Mouse (Mus musculus) lung, adult 2 months (tissue): ENCODE data around the gene Hemk1. TPM values are rescaled to one million over a fixed set of nuclear protein-coding genes. Genes with fewer than 3 reads are reported as not detected.

Experiments
- DNase-seq: peaks from one replicate; pipeline ENCODE4 v3.0.0; 2022
- H3K4me1 ChIP-seq: fragments of 200-500 bp; 2 replicates; pipeline ENCODE4 v1.6.1; 2011; ENCODE audit warnings: low read length; ENCODE audit not compliant: control insufficient read depth, insufficient read depth
- H3K4me3 ChIP-seq: fragments of 200-500 bp; replicated peaks from 2 replicates; pipeline ENCODE3; 2011; ENCODE audit warnings: low read depth, mild to moderate bottlenecking, control low read depth, low read length; ENCODE audit errors: extremely low read depth
- CTCF ChIP-seq: fragments of 200-500 bp; IDR thresholded peaks from 2 replicates; pipeline ENCODE4 v1.5.1; 2011; ENCODE audit warnings: mild to moderate bottlenecking, low read length, control low read depth; ENCODE audit not compliant: insufficient read depth
- POLR2A ChIP-seq: fragments of 200-500 bp; IDR thresholded peaks from 2 replicates; pipeline ENCODE4 v1.6.1; 2011; ENCODE audit warnings: low read depth, mild to moderate bottlenecking, control low read depth, low read length, borderline replicate concordance; ENCODE audit errors: extremely low read depth
- WGBS: fragments of 180-500 bp; shearing (Covaris S2); methylation state at CpG from one replicate; pipeline ENCODE4 v1.1.7; 2018; 5-methylcytosine and 5-hydroxymethylcytosine counted together
- polyA plus RNA-seq: library from polyadenylated mRNA; depleted of rRNA; stranded (reverse); fragments of >200 nt; gene quantifications from 2 replicates; pipeline ENCODE4 v1.2.3, GENCODE M21; 2012; rRNA removed

Gene Hemk1
- 16.9 and 21.0 TPM in 2 replicates for polyA plus RNA-seq

DNA sequence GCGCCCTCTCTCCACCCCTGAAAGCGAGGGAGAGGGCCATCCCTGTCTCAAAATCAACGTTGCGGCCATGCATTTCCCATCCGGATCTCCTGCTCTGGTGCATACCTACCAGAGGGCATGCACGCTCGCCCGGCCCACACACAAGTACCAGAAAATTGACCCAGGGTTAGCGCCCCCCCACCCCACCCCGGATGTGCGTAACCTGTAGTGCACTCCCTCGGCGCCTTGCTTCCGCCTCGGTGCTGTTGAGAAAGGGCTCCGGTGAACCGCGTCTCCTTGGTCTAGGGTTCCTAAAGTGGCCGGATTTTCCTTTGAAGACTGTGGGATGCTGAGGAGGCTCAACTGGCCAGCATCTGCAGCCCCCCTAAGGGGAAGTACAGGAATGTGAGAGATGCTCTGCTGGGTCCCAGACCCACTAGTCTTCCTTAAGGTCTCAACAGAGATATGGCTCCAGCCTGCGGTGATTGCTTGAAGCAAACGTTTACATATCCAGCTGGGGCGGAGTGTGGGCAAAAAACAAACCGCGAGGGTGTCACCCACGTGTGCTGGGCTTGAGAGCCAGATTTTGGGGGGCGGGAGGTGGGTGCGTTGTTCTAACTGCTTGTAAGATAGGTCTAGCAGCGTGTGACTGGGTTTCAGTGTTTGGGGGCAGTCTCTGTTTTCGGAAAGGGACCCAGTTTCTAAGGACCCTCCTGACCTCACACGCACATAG is at the start of gene Hemk1:
Gene Hemk1 (minus strand): TSS at position 179 of the 712 bp plus-strand sequence.
- peaks cover 7% of the 10 kb centered on the region for H3K4me1 ChIP-seq
- peak within 1 kb of the TSS; percentile 89 for H3K4me3 ChIP-seq
- 3% methylated on average over 30 of the region's 30 CpGs for WGBS
- no peak for TF ChIP-seq CTCF
- peak; percentile 57; the same call in 1 of the 2 replicates for TF ChIP-seq POLR2A
- peak; percentile 73 for DNase-seq

GRCm38 (mm10) chr9:107387708-107388107 is 49.6 kb upstream of the Hemk1 start:
- no peak for DNase-seq
- TF ChIP-seq POLR2A (no peak), CTCF (no peak)
- no peak overlapping the region for H3K4me3 ChIP-seq
- no peaks in the 10 kb centered on the region for H3K4me1 ChIP-seq
- WGBS: 92% methylated on average over 3 of the region's 3 CpGs

- Histone ChIP-seq H3K4me1 (no peaks in the 10 kb centered on the region), H3K4me3 (no peak overlapping the region)
- DNase-seq: peak; percentile 34
- no peak for TF ChIP-seq POLR2A
- TF ChIP-seq CTCF: peak; percentile 61
- WGBS: 67% methylated on average over 3 of the region's 3 CpGs
These were observed 48.6 kb upstream of the Hemk1 start for GRCm38 (mm10) chr9:107386722-107387121.

- H3K4me3 ChIP-seq: no peak overlapping the region
- no peak for DNase-seq
- no peaks in the 10 kb centered on the region for H3K4me1 ChIP-seq
- 43% methylated on average over 3 of the region's 3 CpGs for WGBS
- no peak for TF ChIP-seq POLR2A
These were observed 46.2 kb upstream of the Hemk1 start for GRCm38 (mm10) chr9:107384396-107384795.

- DNase-seq: no peak
These were observed 43.6 kb upstream of the Hemk1 start for GRCm38 (mm10) chr9:107381723-107382122.

GRCm38 (mm10) chr9:107377961-107378512 is 39.9 kb upstream of the Hemk1 start:
- no peaks in the 10 kb centered on the region for H3K4me1 ChIP-seq
- no peak for DNase-seq
- TF ChIP-seq POLR2A: no peak
- no peak for TF ChIP-seq CTCF
- WGBS: under 1% methylated on average over 35 of the region's 35 CpGs
- H3K4me3 ChIP-seq: no peak overlapping the region

More at GRCm38 (mm10) chr9:107381723-107382122, 43.6 kb upstream of the Hemk1 start:
- WGBS: 10% methylated on average over 8 of the region's 8 CpGs
- no peak overlapping the region for H3K4me3 ChIP-seq
- no peaks in the 10 kb centered on the region for H3K4me1 ChIP-seq
- no peak for TF ChIP-seq CTCF
- no peak for TF ChIP-seq POLR2A

DNA sequence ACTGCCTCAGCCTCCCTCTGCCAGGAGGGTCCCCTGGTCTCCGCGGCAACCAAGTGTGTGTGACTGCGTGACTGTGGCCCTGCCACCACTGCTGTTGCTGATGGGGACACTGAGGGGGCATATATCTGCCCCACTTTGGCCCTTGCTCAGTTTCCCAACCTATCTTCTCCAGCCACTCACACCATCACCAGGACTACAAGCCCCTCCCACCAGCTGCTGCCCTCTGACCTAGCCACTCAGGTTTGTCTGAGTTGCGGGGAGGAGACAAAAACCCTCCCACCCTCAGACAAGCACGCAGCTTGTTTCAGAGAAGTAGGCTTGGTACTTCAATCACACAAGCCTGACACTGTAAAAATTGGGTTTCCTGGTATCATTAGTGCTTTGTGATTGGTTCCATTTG is 37.3 kb upstream of the Hemk1 start:
- 17% methylated on average over 5 of the region's 5 CpGs for whole genome bisulfite sequencing
- no peak for DNase-seq
- Histone ChIP-seq H3K4me1 (no peaks in the 10 kb centered on the region), H3K4me3 (no peak overlapping the region)
- TF ChIP-seq CTCF: no peak
- no peak for TF ChIP-seq POLR2A

DNA sequence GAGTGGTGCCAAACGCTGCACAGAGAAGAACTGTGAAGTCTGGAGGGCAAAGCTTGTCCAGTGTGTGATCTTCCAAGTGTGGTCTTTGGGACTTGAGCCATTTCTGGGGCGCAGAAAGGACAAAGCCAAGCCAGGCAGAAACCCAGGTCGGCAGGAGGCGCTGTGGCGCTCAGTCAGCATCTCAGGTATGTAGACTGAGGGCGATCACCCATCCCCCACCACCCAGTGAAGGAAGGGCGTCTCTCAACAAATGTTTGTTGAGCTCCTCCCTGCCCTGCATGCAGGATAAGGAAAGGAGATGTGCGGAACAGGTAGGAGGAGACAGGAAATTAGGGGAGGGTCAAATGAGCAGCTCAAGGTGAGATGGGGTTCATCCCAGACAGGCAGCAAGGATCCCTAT is 36.5 kb upstream of the Hemk1 start:
- WGBS: 9% methylated on average over 8 of the region's 8 CpGs
- Histone ChIP-seq H3K4me1 (no peaks in the 10 kb centered on the region), H3K4me3 (no peak overlapping the region)
- DNase-seq: no peak
- TF ChIP-seq POLR2A: no peak
- TF ChIP-seq CTCF: peak; percentile 19; the same call in 1 of the 2 replicates

DNA sequence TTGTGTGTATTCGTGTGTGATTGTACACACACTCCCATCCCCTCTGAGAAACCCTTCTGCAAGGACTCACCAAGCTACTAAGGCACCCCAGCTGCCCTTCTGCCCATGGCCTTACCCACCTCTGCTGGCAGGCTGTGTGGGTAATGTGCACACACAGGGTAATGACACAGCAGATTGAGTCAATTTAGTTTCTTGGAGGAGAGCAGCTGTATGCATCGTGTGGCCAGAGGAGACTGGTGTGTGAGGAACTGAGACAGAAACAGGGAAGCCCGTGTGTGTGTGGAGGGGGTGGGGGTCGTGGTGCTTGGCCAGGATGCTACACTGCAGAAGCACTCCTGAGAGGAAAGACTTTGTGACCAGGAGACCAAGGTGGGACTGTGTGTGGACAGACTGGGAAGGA is 34.3 kb upstream of the Hemk1 start:
- TF ChIP-seq CTCF: no peak
- TF ChIP-seq POLR2A: no peak
- no peak for DNase-seq
- WGBS: 52% methylated on average over 4 of the region's 4 CpGs
- Histone ChIP-seq H3K4me1 (no peaks in the 10 kb centered on the region), H3K4me3 (no peak overlapping the region)

- no peak for DNase-seq
- Histone ChIP-seq H3K4me1 (no peaks in the 10 kb centered on the region), H3K4me3 (no peak overlapping the region)
- 9% methylated on average over 4 of the region's 4 CpGs for WGBS
- TF ChIP-seq POLR2A: no peak
- no peak for TF ChIP-seq CTCF
These were observed 31.9 kb upstream of the Hemk1 start for GRCm38 (mm10) chr9:107370106-107370463.
